Mouse (Mus musculus): ENCODE data around the gene Cnn2.

GRCm38 (mm10) chr10:80011740-80012139, 23.4 kb downstream of the Cnn2 start:
- TF ChIP-seq CTCF (IDR thresholded peaks at IDR 0.05; ENCODE audit: low read depth) (no peak), EP300 (IDR thresholded peaks at IDR 0.05; ENCODE audit: low read depth) (no peak)
